Mouse (Mus musculus) hindbrain, embryonic 14.5 days (tissue): ENCODE data around the gene Tnfrsf9. TPM values are rescaled to one million over a fixed set of nuclear protein-coding genes. Genes with fewer than 3 reads are reported as not detected.
A peak's percentile ranks its signal among the peaks of the same experiment; 100 is the strongest.

Experiments
- ATAC-seq: fragments of 200-750 bp; cut with Nextera tagmentation; 2 replicates; pipeline ENCODE4 v1.8.0; 2017; ENCODE audit warnings: moderate number of reproducible peaks, mild to moderate bottlenecking, moderate TSS enrichment, moderate library complexity; ENCODE audit not compliant: low FRiP score
- DNase-seq: peaks from one replicate; pipeline ENCODE4 v3.0.0-alpha.2; 2015; ENCODE audit warnings: low spot score
- H3K27ac ChIP-seq: fragments of 300-500 bp; sonication (generic); 2 replicates; pipeline ENCODE4 v1.5.1; 2014; ENCODE audit warnings: mild to moderate bottlenecking, moderate library complexity
- H3K27me3 ChIP-seq: fragments of 300-500 bp; sonication (generic); 2 replicates; pipeline ENCODE4 v1.6.1; 2014; ENCODE audit warnings: mild to moderate bottlenecking, low read length, mixed read lengths; ENCODE audit not compliant: control insufficient read depth, insufficient read depth
- H3K36me3 ChIP-seq: fragments of 300-500 bp; sonication (generic); replicated peaks from 2 replicates; pipeline ENCODE4 v1.6.1; 2014; ENCODE audit not compliant: control insufficient read depth, insufficient read depth
- H3K4me1 ChIP-seq: fragments of 300-500 bp; sonication (generic); replicated peaks from 2 replicates; pipeline ENCODE4 v1.6.1; 2014; ENCODE audit warnings: antibody characterized with exemption, low read length, mixed read lengths; ENCODE audit not compliant: control insufficient read depth, insufficient read depth
- H3K4me2 ChIP-seq: fragments of 300-500 bp; sonication (generic); replicated peaks from 2 replicates; pipeline ENCODE4 v1.6.1; 2014; ENCODE audit warnings: mild to moderate bottlenecking, moderate library complexity
- H3K4me3 ChIP-seq: fragments of 300-500 bp; sonication (generic); replicated peaks from 2 replicates; pipeline ENCODE4 v1.5.1; 2014; ENCODE audit warnings: mild to moderate bottlenecking, low read length
- H3K9ac ChIP-seq: fragments of 300-500 bp; sonication (generic); 2 replicates; pipeline ENCODE4 v1.6.1; 2014
- H3K9me3 ChIP-seq: fragments of 300-500 bp; sonication (generic); 2 replicates; pipeline ENCODE4 v1.6.1; 2016; ENCODE audit warnings: low read length; ENCODE audit not compliant: control insufficient read depth
- WGBS: fragments of 180-500 bp; shearing (Covaris S2); extraction: QIAGEN DNeasy Blood & Tissue Kit; methylation state at CpG from one replicate; pipeline ENCODE4 v1.1.7; 2014; 5-methylcytosine and 5-hydroxymethylcytosine counted together
- polyA plus RNA-seq: library from polyadenylated mRNA; unstranded; fragments of >200 nt; fragmentation: Nextera tagmentation; extraction: Ambion mirVana; gene quantifications from 2 replicates; pipeline ENCODE4 v1.2.1, GENCODE M21; 2014

Tnfrsf9 gene
- polyA plus RNA-seq, 1 experiment from 2014 or later, result 0.25 TPM

GRCm38 (mm10) chr4:150889273-150889954, 24.9 kb upstream of the Tnfrsf9 start:
- ATAC-seq (no peak), DNase-seq (no peak)
- no peak overlapping the region for H3K27ac ChIP-seq
- H3K27me3 ChIP-seq, result no peaks in the 10 kb centered on the region
- no peaks in the 10 kb centered on the region for H3K9me3 ChIP-seq
- H3K4me2 ChIP-seq, result peak overlapping the region; percentile 15
- 42% methylated on average over 20 of the region's 20 CpGs for WGBS
- H3K4me1 ChIP-seq, result no peaks in the 10 kb centered on the region
- no peaks in the 10 kb centered on the region for H3K36me3 ChIP-seq
- no peak overlapping the region for H3K9ac ChIP-seq
- H3K4me3 ChIP-seq, result no peak overlapping the region

DNA sequence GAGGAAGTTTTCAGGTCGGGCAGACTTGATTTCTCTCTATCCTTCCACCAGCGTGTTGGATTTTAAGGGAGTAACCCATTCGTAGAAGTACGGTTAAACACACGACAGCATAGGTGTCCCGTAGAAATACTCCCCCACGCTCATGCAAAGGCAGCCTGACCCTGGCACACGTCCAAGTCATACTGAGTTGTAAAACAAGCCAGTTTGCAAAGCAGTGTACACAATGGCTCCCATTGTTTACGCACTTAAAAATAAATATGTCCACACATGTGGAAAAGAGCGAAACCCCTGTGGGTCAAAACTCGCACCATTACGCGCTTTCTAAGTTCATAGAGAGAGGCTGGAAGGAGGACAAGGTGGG, 24.4 kb upstream of the Tnfrsf9 start:
- peak overlapping the region; percentile 15 for H3K4me2 ChIP-seq
- H3K4me1 ChIP-seq, result no peaks in the 10 kb centered on the region
- no peak overlapping the region for H3K9ac ChIP-seq
- ATAC-seq (no peak), DNase-seq (no peak)
- no peak overlapping the region for H3K4me3 ChIP-seq
- H3K36me3 ChIP-seq, result no peaks in the 10 kb centered on the region
- 49% methylated on average over 13 of the region's 13 CpGs for WGBS
- H3K27ac ChIP-seq, result 0 out of 2 replicates have a peak overlapping the region, but pooled peaks have one; percentile 12
- H3K9me3 ChIP-seq, result no peaks in the 10 kb centered on the region
- H3K27me3 ChIP-seq, result no peaks in the 10 kb centered on the region

DNA sequence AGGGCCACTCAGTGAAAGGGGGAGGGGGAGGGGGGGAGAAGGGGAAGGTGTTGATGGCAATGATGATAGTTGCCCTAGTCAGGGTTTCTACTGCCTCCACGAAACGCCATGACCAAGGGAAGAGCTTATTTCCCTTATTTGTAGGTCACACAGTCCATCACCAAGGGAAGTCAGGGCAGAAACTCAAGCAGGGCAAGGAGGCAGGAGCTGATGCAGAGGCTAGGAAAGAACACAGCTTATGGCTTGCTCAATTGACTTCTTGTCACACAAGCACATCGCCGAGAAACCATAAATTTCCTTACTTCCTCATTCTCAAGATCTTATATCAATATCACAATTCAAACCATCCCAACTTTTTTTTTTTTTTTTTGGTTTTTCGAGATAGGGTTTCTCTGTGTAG, 23.1 kb upstream of the Tnfrsf9 start:
- H3K9me3 ChIP-seq, result no peaks in the 10 kb centered on the region
- DNase-seq (no peak), ATAC-seq (no peak)
- WGBS, result 82% methylated on average over 5 of the region's 5 CpGs
- no peak overlapping the region for H3K9ac ChIP-seq
- H3K27ac ChIP-seq, result no peak overlapping the region
- peaks cover 4% of the 10 kb centered on the region for H3K36me3 ChIP-seq
- no peak overlapping the region for H3K4me2 ChIP-seq
- no peaks in the 10 kb centered on the region for H3K27me3 ChIP-seq
- H3K4me1 ChIP-seq, result no peaks in the 10 kb centered on the region
- no peak overlapping the region for H3K4me3 ChIP-seq

- ATAC-seq, result no peak
- 78% methylated on average over 8 of the region's 8 CpGs for WGBS
Measured at GRCm38 (mm10) chr4:150894718-150895501, 19.5 kb upstream of the Tnfrsf9 start.

GRCm38 (mm10) chr4:150896896-150897624, 17.3 kb upstream of the Tnfrsf9 start:
- peaks cover 46% of the 10 kb centered on the region for H3K36me3 ChIP-seq
- H3K4me2 ChIP-seq, result no peak overlapping the region
- WGBS, result 94% methylated on average over 26 of the region's 26 CpGs
- no peaks in the 10 kb centered on the region for H3K4me1 ChIP-seq
- H3K4me3 ChIP-seq, result no peak overlapping the region
- no peak for ATAC-seq
- H3K27ac ChIP-seq, result no peak overlapping the region
- no peak for DNase-seq
- no peaks in the 10 kb centered on the region for H3K9me3 ChIP-seq
- no peaks in the 10 kb centered on the region for H3K27me3 ChIP-seq
- H3K9ac ChIP-seq, result no peak overlapping the region

More at GRCm38 (mm10) chr4:150894718-150895501, 19.5 kb upstream of the Tnfrsf9 start:
- H3K4me1 ChIP-seq, result no peaks in the 10 kb centered on the region
- H3K4me2 ChIP-seq, result no peak overlapping the region
- no peak overlapping the region for H3K9ac ChIP-seq
- no peak overlapping the region for H3K27ac ChIP-seq
- peaks cover 35% of the 10 kb centered on the region for H3K36me3 ChIP-seq
- H3K4me3 ChIP-seq, result no peak overlapping the region
- DNase-seq, result no peak
- no peaks in the 10 kb centered on the region for H3K27me3 ChIP-seq
- H3K9me3 ChIP-seq, result no peaks in the 10 kb centered on the region

GRCm38 (mm10) chr4:150898716-150899365, 15.5 kb upstream of the Tnfrsf9 start:
- Histone ChIP-seq H3K36me3 (peaks cover 63% of the 10 kb centered on the region), H3K4me1 (no peaks in the 10 kb centered on the region), H3K4me3 (no peak overlapping the region), H3K4me2 (no peak overlapping the region), H3K9me3 (no peaks in the 10 kb centered on the region), H3K9ac (no peak overlapping the region), H3K27ac (no peak overlapping the region), H3K27me3 (no peaks in the 10 kb centered on the region)
- ATAC-seq (no peak), DNase-seq (peak; percentile 77)
- WGBS, result 61% methylated on average over 13 of the region's 13 CpGs

DNA sequence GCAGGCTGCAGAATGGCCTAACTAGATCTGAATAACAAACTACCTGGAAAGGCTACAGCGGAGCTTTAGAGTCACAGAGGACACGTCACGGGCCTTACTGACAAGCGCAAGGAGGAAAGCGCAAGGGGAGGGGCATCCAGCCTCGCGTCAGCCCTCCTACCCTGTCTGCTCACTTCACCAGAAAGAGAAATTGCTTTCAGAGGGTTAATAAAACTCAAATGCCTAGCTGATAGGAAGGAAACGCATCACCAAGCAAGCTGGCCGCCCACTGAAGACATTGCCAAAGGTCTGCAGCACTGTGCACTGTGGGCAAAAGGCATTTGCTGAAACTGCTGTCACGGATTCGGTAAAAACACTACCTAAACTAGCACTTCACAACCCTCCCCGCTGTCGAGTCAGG, 13.9 kb upstream of the Tnfrsf9 start:
- H3K36me3 ChIP-seq, result peaks cover 74% of the 10 kb centered on the region
- no peak overlapping the region for H3K9ac ChIP-seq
- 98% methylated on average over 13 of the region's 13 CpGs for WGBS
- no peaks in the 10 kb centered on the region for H3K27me3 ChIP-seq
- no peak overlapping the region for H3K4me2 ChIP-seq
- H3K4me1 ChIP-seq, result no peaks in the 10 kb centered on the region
- H3K9me3 ChIP-seq, result no peaks in the 10 kb centered on the region
- no peak overlapping the region for H3K4me3 ChIP-seq
- ATAC-seq (no peak), DNase-seq (no peak)
- H3K27ac ChIP-seq, result no peak overlapping the region

DNA sequence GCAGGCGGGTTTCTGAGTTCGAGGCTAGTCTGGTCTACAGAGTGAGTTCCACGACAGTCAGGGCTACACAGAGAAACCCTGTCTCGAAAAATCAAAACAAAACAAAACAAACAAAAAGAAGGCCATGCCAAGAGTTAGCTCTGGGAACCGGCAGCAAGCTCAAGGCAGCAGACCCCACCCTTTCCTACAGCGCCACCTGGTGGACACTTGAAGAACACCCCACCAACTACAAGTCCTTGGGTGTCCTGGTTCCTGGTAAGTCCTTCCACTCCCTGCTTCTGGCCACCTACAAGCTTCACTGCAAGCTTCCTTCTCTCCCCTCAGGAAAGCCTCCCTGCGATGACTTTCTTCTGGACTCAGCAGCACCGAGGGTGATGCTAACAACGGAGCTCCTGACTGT, 12.7 kb upstream of the Tnfrsf9 start:
- no peak overlapping the region for H3K27ac ChIP-seq
- H3K36me3 ChIP-seq, result peaks cover 73% of the 10 kb centered on the region
- DNase-seq (peak; percentile 62), ATAC-seq (no peak)
- H3K9me3 ChIP-seq, result no peaks in the 10 kb centered on the region
- H3K4me3 ChIP-seq, result no peak overlapping the region
- no peaks in the 10 kb centered on the region for H3K4me1 ChIP-seq
- H3K4me2 ChIP-seq, result no peak overlapping the region
- WGBS, result 59% methylated on average over 9 of the region's 9 CpGs
- H3K27me3 ChIP-seq, result no peaks in the 10 kb centered on the region
- no peak overlapping the region for H3K9ac ChIP-seq

DNA sequence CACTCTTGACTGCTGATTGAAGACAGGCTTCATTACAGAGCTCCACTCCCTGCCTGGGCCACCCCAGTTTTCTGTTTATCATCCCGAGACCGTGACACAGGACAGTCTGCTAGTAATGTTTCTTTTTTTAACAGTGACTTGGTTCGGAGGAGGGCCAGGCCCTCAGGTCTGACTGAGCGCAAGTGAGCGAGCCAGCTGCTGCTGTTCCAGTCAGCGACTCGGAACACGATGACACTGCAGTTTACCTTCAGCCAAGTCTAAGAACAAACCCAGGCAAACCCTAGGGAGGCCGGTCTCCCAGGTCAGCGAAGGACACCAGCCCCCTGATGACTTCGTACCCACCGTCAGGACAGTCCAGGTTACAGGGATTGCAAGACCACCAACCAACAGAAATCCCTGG, 12.3 kb upstream of the Tnfrsf9 start:
- no peak overlapping the region for H3K4me3 ChIP-seq
- no peak for ATAC-seq
- no peak overlapping the region for H3K27ac ChIP-seq
- no peaks in the 10 kb centered on the region for H3K27me3 ChIP-seq
- H3K4me1 ChIP-seq, result no peaks in the 10 kb centered on the region
- WGBS, result 91% methylated on average over 12 of the region's 12 CpGs
- no peak for DNase-seq
- no peak overlapping the region for H3K9ac ChIP-seq
- H3K36me3 ChIP-seq, result peaks cover 68% of the 10 kb centered on the region
- no peaks in the 10 kb centered on the region for H3K9me3 ChIP-seq
- H3K4me2 ChIP-seq, result no peak overlapping the region
